Mouse (Mus musculus) brown adipose tissue, adult 24 weeks (tissue): Measurements from ENCODE around the gene Ppp1r12c. TPM values are rescaled to one million over a fixed set of nuclear protein-coding genes. Genes with fewer than 3 reads are reported as not detected.

Source experiments
- H3K27ac ChIP-seq: fragments of 200-500 bp; replicated peaks from 2 replicates; pipeline ENCODE4 v1.5.1; 2012; ENCODE audit warnings: low read depth, mild to moderate bottlenecking, low read length
- H3K4me1 ChIP-seq: fragments of 200-500 bp; 2 replicates; pipeline ENCODE4 v1.6.1; 2012; ENCODE audit warnings: low read length, mixed read lengths; ENCODE audit not compliant: control insufficient read depth, insufficient read depth, insufficient read length
- H3K4me3 ChIP-seq: fragments of 200-500 bp; 2 replicates; pipeline ENCODE4 v1.5.1; 2012; ENCODE audit warnings: low read depth, mild to moderate bottlenecking, low read length, moderate library complexity; ENCODE audit not compliant: insufficient read depth
- polyA plus RNA-seq: library from polyadenylated mRNA; stranded (reverse); fragments of >200 nt; gene quantifications from 2 replicates; pipeline ENCODE4 v1.2.4, GENCODE M21; 2012; ENCODE audit not compliant: missing spikeins, insufficient read depth, insufficient read length

Ppp1r12c gene
- polyA plus RNA-seq, 1 experiment, result 32.9 TPM

DNA sequence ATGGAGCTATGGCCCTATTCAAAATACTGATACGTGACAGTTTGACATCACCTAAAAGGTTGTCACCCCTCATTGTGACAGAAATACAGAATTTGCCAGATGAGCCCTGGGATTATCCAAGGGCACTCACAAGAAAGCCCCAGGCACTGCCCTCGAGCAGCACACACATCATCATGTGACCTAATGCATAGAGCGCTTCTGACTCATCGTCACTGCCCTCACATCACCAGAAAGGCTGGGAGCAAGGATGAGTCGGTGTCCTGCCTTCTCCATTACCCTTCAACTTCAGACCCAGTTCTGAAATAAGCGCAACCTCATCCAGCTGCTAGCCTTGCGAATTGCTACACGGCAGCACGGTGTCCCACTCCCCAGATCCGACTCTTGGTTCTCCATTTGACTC is 60.9 kb downstream of the Ppp1r12c start:
- no peak overlapping the region for H3K27ac ChIP-seq
- no peak overlapping the region for H3K4me3 ChIP-seq
- H3K4me1 ChIP-seq, result peaks cover 2% of the 10 kb centered on the region; the same call in 1 of the 2 replicates

DNA sequence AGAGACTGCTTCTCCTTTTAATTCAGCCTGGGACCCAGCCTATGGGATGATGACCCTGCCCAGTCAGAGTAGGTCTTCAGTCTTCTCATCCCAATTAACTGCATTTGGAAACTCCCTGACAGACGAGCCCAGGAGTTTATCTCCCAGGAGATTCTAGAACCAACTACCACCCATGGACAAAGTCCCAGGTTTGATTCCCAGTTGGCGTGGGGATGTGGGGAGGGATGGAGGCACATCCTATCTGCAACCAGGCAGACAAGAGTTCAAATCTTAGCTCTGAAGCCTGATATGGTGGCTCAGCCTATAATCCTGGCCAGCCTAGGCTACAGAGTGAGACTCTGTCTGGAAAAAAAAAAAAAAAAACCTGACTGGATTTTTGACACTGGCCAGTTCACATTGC is 63.8 kb downstream of the Ppp1r12c start:
- Histone ChIP-seq H3K4me3 (no peak overlapping the region), H3K27ac (no peak overlapping the region), H3K4me1 (no peaks in the 10 kb centered on the region)

DNA sequence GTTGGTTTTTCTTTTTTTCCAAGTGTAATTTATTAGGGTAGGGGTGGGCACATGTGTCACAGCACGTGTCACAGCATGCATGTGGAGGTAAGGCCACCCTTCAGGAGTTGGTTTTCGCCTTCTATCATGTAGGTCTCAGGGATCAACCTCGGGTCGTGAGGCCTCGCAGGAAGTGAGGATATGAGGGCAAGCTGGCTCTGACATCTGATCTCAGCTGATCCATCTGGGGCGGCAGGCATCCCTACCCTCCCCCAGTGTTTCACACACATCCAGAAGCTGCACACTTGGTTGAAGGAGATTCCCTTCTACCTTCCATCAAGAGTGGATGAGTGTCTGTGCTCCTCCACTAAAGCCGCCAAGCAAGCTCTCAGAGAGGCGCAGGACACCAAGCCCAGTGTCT is 69.5 kb downstream of the Ppp1r12c start:
- H3K4me3 ChIP-seq, result no peak overlapping the region
- H3K4me1 ChIP-seq, result no peaks in the 10 kb centered on the region
- no peak overlapping the region for H3K27ac ChIP-seq

- H3K4me1 ChIP-seq, result no peaks in the 10 kb centered on the region
- no peak overlapping the region for H3K4me3 ChIP-seq
- H3K27ac ChIP-seq, result no peak overlapping the region
Observed at GRCm38 (mm10) chr7:4431548-4431947, 69.9 kb downstream of the Ppp1r12c start.

Other genes with a start within 250 kb of the Ppp1r12c start
- not detected in 2 replicates for gene Ncr1, start 164.0 kb downstream of the Ppp1r12c start, polyA plus RNA-seq
- not detected in 2 replicates for gene Gp6, start 103.9 kb downstream of the Ppp1r12c start, polyA plus RNA-seq
- 15.1 and 29.0 TPM in 2 replicates for gene Rdh13, start 56.0 kb downstream of the Ppp1r12c start, polyA plus RNA-seq
- gene Eps8l1, start 41.0 kb downstream of the Ppp1r12c start, polyA plus RNA-seq, result 2.2 and 2.3 TPM in 2 replicates
- gene Tnnt1, start 14.7 kb upstream of the Ppp1r12c start, polyA plus RNA-seq, result 25.6 and 40.1 TPM in 2 replicates
- gene Tnni3, start 22.5 kb upstream of the Ppp1r12c start, polyA plus RNA-seq, result not detected in 2 replicates
- gene Dnaaf3, start 30.8 kb upstream of the Ppp1r12c start, polyA plus RNA-seq, result not detected in 2 replicates
- gene Syt5, start 45.9 kb upstream of the Ppp1r12c start, polyA plus RNA-seq, result not detected in 2 replicates
- not detected in 2 replicates for gene Ptprh, start 102.4 kb upstream of the Ppp1r12c start, polyA plus RNA-seq
- gene Tmem86b, start 129.7 kb upstream of the Ppp1r12c start, polyA plus RNA-seq, result 1.0 and 2.2 TPM in 2 replicates
- 31.0 and 46.4 TPM in 2 replicates for gene Ppp6r1, start 157.3 kb upstream of the Ppp1r12c start, polyA plus RNA-seq
- gene Hspbp1, start 183.4 kb upstream of the Ppp1r12c start, polyA plus RNA-seq, result 21.7 and 23.6 TPM in 2 replicates
- 0.63 TPM in 2 replicates for gene Brsk1, start 188.9 kb upstream of the Ppp1r12c start, polyA plus RNA-seq
- not detected in 2 replicates for gene Tmem150b, start 223.6 kb upstream of the Ppp1r12c start, polyA plus RNA-seq
- gene Kmt5c, start 238.4 kb upstream of the Ppp1r12c start, polyA plus RNA-seq, result 20.0 and 25.7 TPM in 2 replicates